Mouse (Mus musculus) liver, postnatal 0 days (tissue): ENCODE results near the gene Fhit. TPM values are rescaled to one million over a fixed set of nuclear protein-coding genes. Genes with fewer than 3 reads are reported as not detected.
"Not testable (repeated sequence)": the region's sequence is repeated elsewhere in the genome, so short reads cannot be mapped to it uniquely, and the experiment has no call there.

Source experiments
- ATAC-seq: fragments of 200-750 bp; cut with Nextera tagmentation; 2 replicates; pipeline ENCODE4 v1.8.0; 2017; ENCODE audit warnings: mild to moderate bottlenecking, moderate library complexity
- DNase-seq: peaks from one replicate; pipeline ENCODE4 v3.0.0-alpha.2; 2016
- H3K27ac ChIP-seq: fragments of 300-500 bp; sonication (generic); 2 replicates; pipeline ENCODE4 v1.5.1; 2014; ENCODE audit warnings: antibody characterized with exemption, moderate library complexity, mild to moderate bottlenecking, low read depth
- H3K27me3 ChIP-seq: fragments of 300-500 bp; sonication (generic); 2 replicates; pipeline ENCODE4 v1.6.1; 2014; ENCODE audit warnings: low read length, control low read depth, mixed read lengths; ENCODE audit not compliant: insufficient read depth
- H3K36me3 ChIP-seq: fragments of 300-500 bp; sonication (generic); replicated peaks from 2 replicates; pipeline ENCODE4 v1.6.1; 2014; ENCODE audit warnings: mild to moderate bottlenecking, control low read depth, low read length, moderate library complexity, mixed read lengths; ENCODE audit not compliant: insufficient read depth
- H3K4me1 ChIP-seq: fragments of 300-500 bp; sonication (generic); 2 replicates; pipeline ENCODE4 v1.6.1; 2014; ENCODE audit warnings: antibody characterized with exemption, mild to moderate bottlenecking, control low read depth; ENCODE audit not compliant: insufficient read depth
- H3K4me2 ChIP-seq: fragments of 300-500 bp; sonication (generic); 2 replicates; pipeline ENCODE4 v1.6.1; 2014; ENCODE audit warnings: low read depth, mild to moderate bottlenecking, low read length, moderate library complexity, mixed read lengths
- H3K4me3 ChIP-seq: fragments of 300-500 bp; sonication (generic); 2 replicates; pipeline ENCODE4 v1.5.1; 2014; ENCODE audit warnings: low read depth, low read length
- H3K9ac ChIP-seq: fragments of 300-500 bp; sonication (generic); replicated peaks from 2 replicates; pipeline ENCODE4 v1.6.1; 2014; ENCODE audit warnings: mild to moderate bottlenecking, moderate library complexity
- H3K9me3 ChIP-seq: fragments of 300-500 bp; sonication (generic); 2 replicates; pipeline ENCODE4 v1.6.1; 2016; ENCODE audit warnings: mild to moderate bottlenecking, control low read depth, low read length, mixed read lengths
- CTCF ChIP-seq: sonication (generic); IDR thresholded peaks from 2 replicates; pipeline ENCODE4 v1.5.1; 2016; ENCODE audit warnings: antibody characterized with exemption, low read depth
- EP300 ChIP-seq: IDR thresholded peaks from 2 replicates; pipeline ENCODE4 v1.6.1; 2016; ENCODE audit warnings: antibody characterized with exemption, low read depth, mild to moderate bottlenecking
- WGBS: fragments of 180-500 bp; shearing (Covaris S2); extraction: QIAGEN DNeasy Blood & Tissue Kit; methylation state at CpG from one replicate; pipeline ENCODE4 v1.1.7; 2014; ENCODE audit not compliant: insufficient replicate concordance; 5-methylcytosine and 5-hydroxymethylcytosine counted together
- polyA plus RNA-seq: library from polyadenylated mRNA; unstranded; fragments of >200 nt; fragmentation: Nextera tagmentation; extraction: Ambion mirVana; gene quantifications from 2 replicates; pipeline ENCODE4 v1.2.1, GENCODE M21; 2015

The Fhit gene
- polyA plus RNA-seq, 1 experiment from 2014 or later: 8.1 TPM

- H3K36me3 ChIP-seq: no peaks in the 10 kb centered on the region
- H3K27ac ChIP-seq: no peak overlapping the region
- no peaks in the 10 kb centered on the region for H3K4me1 ChIP-seq
- no peaks in the 10 kb centered on the region for H3K27me3 ChIP-seq
- no peak for DNase-seq
- no peaks in the 10 kb centered on the region for H3K9me3 ChIP-seq
- no peak overlapping the region for H3K9ac ChIP-seq
- ATAC-seq: no peak
- no peak for TF ChIP-seq EP300
- TF ChIP-seq CTCF: 0 out of 2 replicates have a peak, but pooled peaks have one; percentile 9
- WGBS: 74% methylated on average over 4 of the region's 4 CpGs
- H3K4me2 ChIP-seq: no peak overlapping the region
- no peak overlapping the region for H3K4me3 ChIP-seq
These were observed 363.2 kb downstream of the Fhit start for GRCm38 (mm10) chr14:10798489-10799180.

DNA sequence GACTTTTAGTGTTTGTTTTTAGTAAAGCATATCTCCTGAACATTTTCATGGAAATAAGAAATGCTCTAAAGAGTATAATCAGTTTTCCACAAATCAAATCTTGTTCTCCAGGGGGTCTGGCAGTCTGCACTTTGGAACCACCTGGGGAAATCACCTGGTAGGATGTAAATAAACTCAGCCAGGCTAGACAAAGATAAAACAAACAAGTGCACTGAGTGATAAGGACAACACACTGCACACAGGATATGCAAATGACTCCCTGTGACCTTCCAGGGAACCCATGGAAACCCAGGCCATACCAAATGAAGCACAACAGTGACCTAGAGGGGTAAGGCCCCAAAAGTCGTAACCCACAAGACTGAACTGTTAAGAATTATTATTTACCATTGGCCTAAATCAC is 364.2 kb downstream of the Fhit start:
- no peak overlapping the region for H3K27ac ChIP-seq

DNA sequence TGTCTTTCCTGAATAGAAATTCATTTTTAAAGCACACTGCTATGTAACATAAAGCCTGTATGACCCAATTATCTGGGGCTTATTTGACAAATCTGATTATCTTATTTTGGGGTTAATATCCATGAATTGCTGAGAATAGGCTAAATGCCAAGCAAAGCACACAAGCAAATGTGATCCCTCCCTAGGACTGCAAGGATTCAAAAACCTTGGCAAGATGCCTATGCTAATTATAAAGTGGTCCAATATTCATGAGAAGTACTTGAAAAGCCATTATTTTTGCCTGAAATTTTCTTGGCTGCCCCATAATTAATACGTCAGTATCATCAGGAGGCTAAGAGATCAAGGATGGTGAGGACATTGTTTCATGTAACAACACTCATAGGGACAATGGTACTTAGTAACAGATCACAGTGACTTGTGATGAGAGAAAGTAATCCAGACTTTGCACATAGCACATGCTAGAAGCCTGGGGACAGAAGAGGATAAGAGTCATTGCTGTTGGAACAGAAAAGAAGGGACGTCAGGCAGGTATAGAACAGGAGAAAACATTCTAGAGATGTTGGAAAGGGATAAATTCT is 366.2 kb downstream of the Fhit start:
- H3K9ac ChIP-seq: no peak overlapping the region
- ATAC-seq (no peak), DNase-seq (no peak)
- no peak overlapping the region for H3K4me2 ChIP-seq
- TF ChIP-seq EP300: no peak
- no peak for TF ChIP-seq CTCF
- H3K27me3 ChIP-seq: no peaks in the 10 kb centered on the region
- H3K27ac ChIP-seq: no peak overlapping the region
- no peaks in the 10 kb centered on the region for H3K36me3 ChIP-seq
- H3K4me3 ChIP-seq: no peak overlapping the region
- 66% methylated on average over 2 of the region's 2 CpGs for WGBS
- H3K4me1 ChIP-seq: no peaks in the 10 kb centered on the region
- H3K9me3 ChIP-seq: no peaks in the 10 kb centered on the region

More for the DNA sequence above, 364.2 kb downstream of the Fhit start:
- TF ChIP-seq EP300: no peak
- no peak for TF ChIP-seq CTCF
- H3K36me3 ChIP-seq: no peaks in the 10 kb centered on the region
- no peak overlapping the region for H3K4me3 ChIP-seq
- H3K9ac ChIP-seq: no peak overlapping the region
- ATAC-seq: no peak
- WGBS: 49% methylated on average over 1 of the region's 1 CpGs
- H3K9me3 ChIP-seq: no peaks in the 10 kb centered on the region
- H3K4me2 ChIP-seq: no peak overlapping the region
- no peaks in the 10 kb centered on the region for H3K4me1 ChIP-seq
- no peak for DNase-seq
- H3K27me3 ChIP-seq: no peaks in the 10 kb centered on the region

- no peaks in the 10 kb centered on the region for H3K9me3 ChIP-seq
- no peak for ATAC-seq
- WGBS: 76% methylated on average over 3 of the region's 3 CpGs
- H3K4me1 ChIP-seq: no peaks in the 10 kb centered on the region
- no peak overlapping the region for H3K4me3 ChIP-seq
- no peak overlapping the region for H3K9ac ChIP-seq
- H3K4me2 ChIP-seq: no peak overlapping the region
- H3K36me3 ChIP-seq: no peaks in the 10 kb centered on the region
- H3K27me3 ChIP-seq: no peaks in the 10 kb centered on the region
- H3K27ac ChIP-seq: no peak overlapping the region
- no peak for DNase-seq
- TF ChIP-seq EP300: no peak
- no peak for TF ChIP-seq CTCF
These were observed 377.9 kb downstream of the Fhit start for GRCm38 (mm10) chr14:10783929-10784328.

DNA sequence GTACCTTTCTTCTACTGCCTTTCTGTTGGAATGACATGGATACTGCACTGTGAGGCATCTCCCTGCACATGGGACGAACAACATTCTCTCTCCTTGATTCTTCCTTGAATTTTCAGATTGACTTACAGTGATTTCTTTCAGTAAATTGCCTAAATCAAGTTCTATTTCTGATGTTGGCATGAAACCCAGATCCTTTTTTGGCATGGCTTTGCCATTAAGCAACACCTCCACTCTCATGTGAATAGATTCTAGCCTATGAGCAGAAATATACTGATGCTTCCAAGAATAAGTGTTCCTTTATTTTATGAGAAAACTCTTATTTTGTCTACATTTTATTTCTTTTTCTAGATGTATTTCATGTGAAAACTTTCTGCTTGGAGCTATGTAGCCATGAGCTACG is 383.1 kb downstream of the Fhit start:
- H3K4me1 ChIP-seq: no peaks in the 10 kb centered on the region
- 64% methylated on average over 2 of the region's 2 CpGs for WGBS
- H3K36me3 ChIP-seq: no peaks in the 10 kb centered on the region
- no peak overlapping the region for H3K4me2 ChIP-seq
- H3K27me3 ChIP-seq: no peaks in the 10 kb centered on the region
- DNase-seq: no peak
- no peaks in the 10 kb centered on the region for H3K9me3 ChIP-seq
- no peak for ATAC-seq
- no peak overlapping the region for H3K27ac ChIP-seq
- TF ChIP-seq EP300: no peak
- no peak for TF ChIP-seq CTCF
- H3K4me3 ChIP-seq: no peak overlapping the region
- H3K9ac ChIP-seq: no peak overlapping the region

DNA sequence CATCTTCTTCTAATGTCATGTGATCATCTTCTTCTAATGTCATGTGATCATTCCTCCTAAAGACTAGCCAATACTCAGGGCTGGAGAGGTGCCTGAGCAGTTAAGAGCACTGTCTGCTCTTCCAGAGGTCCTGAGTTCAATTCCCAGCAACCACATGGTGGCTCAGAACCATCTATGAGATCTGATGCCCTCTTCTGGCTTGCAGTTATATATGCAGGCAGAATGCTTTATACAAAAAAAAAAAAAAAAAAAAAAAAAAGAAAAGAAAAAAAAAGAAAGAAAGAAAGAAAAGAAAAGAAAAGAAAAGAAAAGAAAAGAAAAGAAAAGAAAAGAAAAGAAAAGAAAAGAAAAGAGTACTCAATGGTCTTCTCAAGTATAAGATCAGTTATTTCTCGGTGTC is 407.0 kb downstream of the Fhit start:
- DNase-seq, H3K4me3 ChIP-seq, H3K36me3 ChIP-seq, ATAC-seq, H3K27me3 ChIP-seq, H3K9ac ChIP-seq, H3K4me2 ChIP-seq, H3K27ac ChIP-seq, H3K4me1 ChIP-seq, H3K9me3 ChIP-seq: not testable (repeated sequence)
- 82% methylated on average over 1 of the region's 1 CpGs for WGBS
